Mouse (Mus musculus) liver, embryonic 18 days (tissue): ENCODE results near the gene Pla2g4c. TPM values are rescaled to one million over a fixed set of nuclear protein-coding genes. Genes with fewer than 3 reads are reported as not detected.

Experiments used
- polyA plus RNA-seq: library from polyadenylated mRNA; depleted of rRNA; stranded (reverse); fragments of >200 nt; gene quantifications from 2 replicates; pipeline ENCODE4 v1.2.3, GENCODE M21; 2012; rRNA removed

Gene Pla2g4c
- polyA plus RNA-seq, result 1.3 TPM in 2 replicates

GRCm38 (mm10) chr7:13324316-13324715 lies at the start of gene Pla2g4c:
Gene Pla2g4c (plus strand): TSS chr7:13324655.

GRCm38 (mm10) chr7:13277081-13277480 lies 47.4 kb upstream of the Pla2g4c start, which contains the start of gene Lig1:
Gene Lig1 (plus strand): TSS chr7:13277283.

GRCm38 (mm10) chr7:13278308-13278891 lies 46.1 kb upstream of the Pla2g4c start, which contains the start of gene Zswim9:
Gene Zswim9 (minus strand): TSS chr7:13278721.

GRCm38 (mm10) chr7:13397832-13398231 lies 73.4 kb downstream of the Pla2g4c start, which contains the start of gene Cabp5:
Gene Cabp5 (plus strand): TSS chr7:13398132.

Other genes starting within 250 kb of the Pla2g4c start
- not detected in 2 replicates for gene Vmn1r85, start 229.5 kb upstream of the Pla2g4c start, polyA plus RNA-seq
- gene Vmn1r86, start 204.7 kb upstream of the Pla2g4c start, polyA plus RNA-seq, result not detected in 2 replicates
- gene Vmn1r87, start 184.5 kb upstream of the Pla2g4c start, polyA plus RNA-seq, result not detected in 2 replicates
- gene Vmn1r88, start 165.1 kb upstream of the Pla2g4c start, polyA plus RNA-seq, result not detected in 2 replicates
- gene Vmn1r89, start 111.6 kb upstream of the Pla2g4c start, polyA plus RNA-seq, result not detected in 2 replicates
- gene Lig1, start 47.4 kb upstream of the Pla2g4c start, polyA plus RNA-seq, result 25.7 and 27.6 TPM in 2 replicates
- 1.6 and 1.8 TPM in 2 replicates for gene Zswim9, start 45.9 kb upstream of the Pla2g4c start, polyA plus RNA-seq
- 0.02 TPM in 1 of 2 replicates, not detected in the other for gene Cabp5, start 73.5 kb downstream of the Pla2g4c start, polyA plus RNA-seq
- gene Bsph1, start 126.2 kb downstream of the Pla2g4c start, polyA plus RNA-seq, result not detected in 2 replicates
- not detected in 2 replicates for gene Bsph2, start 246.4 kb downstream of the Pla2g4c start, polyA plus RNA-seq